Mouse (Mus musculus) small intestine, adult 2 months (tissue): Measurements from ENCODE around the gene Immp1l.

Experiments
- CTCF ChIP-seq: fragments of 200-500 bp; IDR thresholded peaks from 2 replicates; pipeline ENCODE4 v1.5.1; 2012; ENCODE audit warnings: low read depth, mild to moderate bottlenecking, control low read depth, inconsistent platforms, low read length, moderate library complexity, mixed read lengths; ENCODE audit not compliant: insufficient replicate concordance, insufficient read length; ENCODE audit errors: extremely low read depth
- POLR2A ChIP-seq: fragments of 200-500 bp; IDR thresholded peaks from 2 replicates; pipeline ENCODE4 v1.6.1; 2012; ENCODE audit warnings: low read depth, mild to moderate bottlenecking, control low read depth, inconsistent platforms, low read length, moderate library complexity

GRCm38 (mm10) chr2:105953862-105954261 is 49.4 kb downstream of the Immp1l start:
- TF ChIP-seq CTCF (no peak), POLR2A (no peak)
